Mouse (Mus musculus) neural tube, embryonic 11.5 days (tissue): ENCODE measurements around the gene Dgkg. TPM values are rescaled to one million over a fixed set of nuclear protein-coding genes. Genes with fewer than 3 reads are reported as not detected.

ENCODE experiments used
- ATAC-seq: fragments of 200-750 bp; cut with Nextera tagmentation; 2 replicates; pipeline ENCODE4 v1.8.0; 2017; ENCODE audit warnings: moderate number of reproducible peaks, mild to moderate bottlenecking, moderate TSS enrichment, moderate library complexity; ENCODE audit not compliant: insufficient read depth, low FRiP score, low TSS enrichment
- DNase-seq: peaks from one replicate; pipeline ENCODE4 v3.0.0-alpha.2; 2015; ENCODE audit warnings: low spot score
- H3K27ac ChIP-seq: fragments of 300-500 bp; sonication (generic); 2 replicates; pipeline ENCODE4 v1.5.1; 2014; ENCODE audit warnings: low read depth, mild to moderate bottlenecking, low read length
- H3K27me3 ChIP-seq: fragments of 300-500 bp; sonication (generic); 2 replicates; pipeline ENCODE4 v1.6.1; 2014; ENCODE audit warnings: mild to moderate bottlenecking, low read length, mixed read lengths; ENCODE audit not compliant: control insufficient read depth, insufficient read depth
- H3K36me3 ChIP-seq: fragments of 300-500 bp; sonication (generic); 2 replicates; pipeline ENCODE4 v1.6.1; 2014; ENCODE audit warnings: mild to moderate bottlenecking, low read length, moderate library complexity, mixed read lengths; ENCODE audit not compliant: control insufficient read depth, insufficient read depth
- H3K4me1 ChIP-seq: fragments of 300-500 bp; sonication (generic); 2 replicates; pipeline ENCODE4 v1.6.1; 2014; ENCODE audit warnings: low read length, mixed read lengths; ENCODE audit not compliant: control insufficient read depth, insufficient read depth
- H3K4me2 ChIP-seq: fragments of 300-500 bp; sonication (generic); 2 replicates; pipeline ENCODE4 v1.6.1; 2014; ENCODE audit warnings: low read depth, mild to moderate bottlenecking, moderate library complexity
- H3K4me3 ChIP-seq: fragments of 300-500 bp; sonication (generic); 2 replicates; pipeline ENCODE4 v1.5.1; 2014; ENCODE audit warnings: low read depth, low read length
- H3K9ac ChIP-seq: fragments of 300-500 bp; sonication (generic); 2 replicates; pipeline ENCODE4 v1.6.1; 2014; ENCODE audit warnings: mild to moderate bottlenecking, low read length
- H3K9me3 ChIP-seq: fragments of 300-500 bp; sonication (generic); 2 replicates; pipeline ENCODE4 v1.6.1; 2016; ENCODE audit warnings: low read length; ENCODE audit not compliant: control insufficient read depth
- WGBS: fragments of 180-500 bp; shearing (Covaris S2); extraction: QIAGEN DNeasy Blood & Tissue Kit; methylation state at CpG from one replicate; pipeline ENCODE4 v1.1.7; 2014; 5-methylcytosine and 5-hydroxymethylcytosine counted together
- polyA plus RNA-seq: library from polyadenylated mRNA; unstranded; fragments of >200 nt; fragmentation: Nextera tagmentation; extraction: Ambion mirVana; gene quantifications from 2 replicates; pipeline ENCODE4 v1.2.1, GENCODE M21; 2014

The Dgkg gene
- polyA plus RNA-seq, 1 experiment from 2014 or later, result 0.08 TPM

GRCm38 (mm10) chr16:22618424-22619056 is 38.5 kb downstream of the Dgkg start:
- H3K4me1 ChIP-seq, result no peaks in the 10 kb centered on the region
- H3K36me3 ChIP-seq, result no peaks in the 10 kb centered on the region
- no peak overlapping the region for H3K27ac ChIP-seq
- WGBS, result 85% methylated on average over 8 of the region's 8 CpGs
- no peak overlapping the region for H3K4me3 ChIP-seq
- H3K9me3 ChIP-seq, result no peaks in the 10 kb centered on the region
- no peaks in the 10 kb centered on the region for H3K27me3 ChIP-seq
- H3K4me2 ChIP-seq, result no peak overlapping the region
- DNase-seq (no peak), ATAC-seq (no peak)
- no peak overlapping the region for H3K9ac ChIP-seq

- Histone ChIP-seq H3K9me3 (no peaks in the 10 kb centered on the region), H3K4me2 (no peak overlapping the region), H3K4me3 (no peak overlapping the region), H3K36me3 (no peaks in the 10 kb centered on the region), H3K9ac (no peak overlapping the region), H3K27ac (no peak overlapping the region), H3K4me1 (no peaks in the 10 kb centered on the region), H3K27me3 (no peaks in the 10 kb centered on the region)
- WGBS, result 88% methylated on average over 4 of the region's 4 CpGs
- ATAC-seq (no peak), DNase-seq (no peak)
Observed at GRCm38 (mm10) chr16:22615805-22616204, 41.2 kb downstream of the Dgkg start.

GRCm38 (mm10) chr16:22613186-22614073 is 43.6 kb downstream of the Dgkg start:
- H3K9ac ChIP-seq, result no peak overlapping the region

GRCm38 (mm10) chr16:22608046-22608445 is 49.0 kb downstream of the Dgkg start:
- DNase-seq, result no peak
- Histone ChIP-seq H3K27me3 (no peaks in the 10 kb centered on the region), H3K36me3 (no peaks in the 10 kb centered on the region), H3K9me3 (no peaks in the 10 kb centered on the region), H3K4me1 (no peaks in the 10 kb centered on the region), H3K4me3 (no peak overlapping the region), H3K4me2 (no peak overlapping the region), H3K9ac (no peak overlapping the region), H3K27ac (no peak overlapping the region)
- no peak for ATAC-seq
- 40% methylated on average over 6 of the region's 6 CpGs for WGBS

More at GRCm38 (mm10) chr16:22613186-22614073, 43.6 kb downstream of the Dgkg start:
- ATAC-seq, result no peak
- DNase-seq, result no peak
- no peak overlapping the region for H3K4me2 ChIP-seq
- no peaks in the 10 kb centered on the region for H3K4me1 ChIP-seq
- no peaks in the 10 kb centered on the region for H3K9me3 ChIP-seq
- H3K36me3 ChIP-seq, result no peaks in the 10 kb centered on the region
- H3K27me3 ChIP-seq, result no peaks in the 10 kb centered on the region
- 73% methylated on average over 9 of the region's 9 CpGs for WGBS
- H3K4me3 ChIP-seq, result no peak overlapping the region
- H3K27ac ChIP-seq, result no peak overlapping the region

- H3K4me1 ChIP-seq, result no peaks in the 10 kb centered on the region
Observed at GRCm38 (mm10) chr16:22606989-22607388, 50.0 kb downstream of the Dgkg start.

GRCm38 (mm10) chr16:22602399-22602798 is 54.6 kb downstream of the Dgkg start:
- 86% methylated on average over 9 of the region's 9 CpGs for WGBS
- DNase-seq, result no peak

More at GRCm38 (mm10) chr16:22606989-22607388, 50.0 kb downstream of the Dgkg start:
- 93% methylated on average over 4 of the region's 4 CpGs for WGBS
- Histone ChIP-seq H3K27me3 (no peaks in the 10 kb centered on the region), H3K27ac (no peak overlapping the region), H3K4me2 (no peak overlapping the region), H3K9me3 (no peaks in the 10 kb centered on the region), H3K4me3 (no peak overlapping the region), H3K36me3 (no peaks in the 10 kb centered on the region), H3K9ac (no peak overlapping the region)
- DNase-seq (no peak), ATAC-seq (no peak)

GRCm38 (mm10) chr16:22601756-22602155 is 55.3 kb downstream of the Dgkg start:
- no peaks in the 10 kb centered on the region for H3K27me3 ChIP-seq
- H3K9me3 ChIP-seq, result no peaks in the 10 kb centered on the region
- no peak overlapping the region for H3K27ac ChIP-seq
- no peaks in the 10 kb centered on the region for H3K36me3 ChIP-seq
- no peak overlapping the region for H3K9ac ChIP-seq
- WGBS, result 81% methylated on average over 3 of the region's 3 CpGs
- no peak overlapping the region for H3K4me3 ChIP-seq
- no peak for ATAC-seq
- no peak overlapping the region for H3K4me2 ChIP-seq
- DNase-seq, result no peak
- no peaks in the 10 kb centered on the region for H3K4me1 ChIP-seq

More at GRCm38 (mm10) chr16:22602399-22602798, 54.6 kb downstream of the Dgkg start:
- ATAC-seq, result no peak
- Histone ChIP-seq H3K4me3 (no peak overlapping the region), H3K9me3 (no peaks in the 10 kb centered on the region), H3K36me3 (no peaks in the 10 kb centered on the region), H3K27me3 (no peaks in the 10 kb centered on the region), H3K9ac (no peak overlapping the region), H3K4me2 (no peak overlapping the region), H3K4me1 (no peaks in the 10 kb centered on the region), H3K27ac (no peak overlapping the region)

- H3K27ac ChIP-seq, result no peak overlapping the region
- no peak overlapping the region for H3K4me2 ChIP-seq
Observed at GRCm38 (mm10) chr16:22600108-22600699, 56.8 kb downstream of the Dgkg start.

More at GRCm38 (mm10) chr16:22600108-22600699, 56.8 kb downstream of the Dgkg start:
- no peak for ATAC-seq
- no peaks in the 10 kb centered on the region for H3K27me3 ChIP-seq
- no peaks in the 10 kb centered on the region for H3K9me3 ChIP-seq
- WGBS, result 95% methylated on average over 4 of the region's 4 CpGs
- no peak for DNase-seq
- H3K4me3 ChIP-seq, result no peak overlapping the region
- no peaks in the 10 kb centered on the region for H3K36me3 ChIP-seq
- H3K9ac ChIP-seq, result no peak overlapping the region
- no peaks in the 10 kb centered on the region for H3K4me1 ChIP-seq
